Mouse (Mus musculus) midbrain, postnatal 0 days (tissue): ENCODE measurements around the gene Gm43638. TPM values are rescaled to one million over a fixed set of nuclear protein-coding genes. Genes with fewer than 3 reads are reported as not detected.

Source experiments
- ATAC-seq: fragments of 200-750 bp; cut with Nextera tagmentation; 2 replicates; pipeline ENCODE4 v1.8.0; 2017; ENCODE audit warnings: moderate number of reproducible peaks, mild to moderate bottlenecking, moderate TSS enrichment, moderate library complexity; ENCODE audit not compliant: low FRiP score
- DNase-seq: peaks from one replicate; pipeline ENCODE4 v3.0.0-alpha.2; 2015; ENCODE audit warnings: low spot score
- H3K27ac ChIP-seq: fragments of 300-500 bp; sonication (generic); 2 replicates; pipeline ENCODE4 v1.5.1; 2014; ENCODE audit warnings: low read depth, mild to moderate bottlenecking, low read length, mixed read lengths
- H3K27me3 ChIP-seq: fragments of 300-500 bp; sonication (generic); 2 replicates; pipeline ENCODE4 v1.6.1; 2014; ENCODE audit warnings: low read length, control low read depth, mixed read lengths; ENCODE audit not compliant: insufficient read depth
- H3K36me3 ChIP-seq: fragments of 300-500 bp; sonication (generic); 2 replicates; pipeline ENCODE4 v1.6.1; 2014; ENCODE audit warnings: low read length, control low read depth, mixed read lengths; ENCODE audit not compliant: insufficient read depth
- H3K4me1 ChIP-seq: fragments of 300-500 bp; sonication (generic); 2 replicates; pipeline ENCODE4 v1.6.1; 2014; ENCODE audit warnings: mild to moderate bottlenecking, control low read depth, antibody characterized with exemption, low read length, mixed read lengths; ENCODE audit not compliant: insufficient read depth
- H3K4me2 ChIP-seq: fragments of 300-500 bp; sonication (generic); 2 replicates; pipeline ENCODE4 v1.6.1; 2014; ENCODE audit warnings: low read depth, mild to moderate bottlenecking, low read length, mixed read lengths; ENCODE audit not compliant: poor library complexity, severe bottlenecking
- H3K4me3 ChIP-seq: fragments of 300-500 bp; sonication (generic); 2 replicates; pipeline ENCODE4 v1.5.1; 2014; ENCODE audit warnings: low read depth, mild to moderate bottlenecking, low read length, moderate library complexity
- H3K9ac ChIP-seq: fragments of 300-500 bp; sonication (generic); replicated peaks from 2 replicates; pipeline ENCODE4 v1.6.1; 2014; ENCODE audit warnings: mild to moderate bottlenecking, low read length, moderate library complexity, mixed read lengths; ENCODE audit not compliant: poor library complexity, severe bottlenecking
- H3K9me3 ChIP-seq: fragments of 300-500 bp; sonication (generic); 2 replicates; pipeline ENCODE4 v1.6.1; 2016; ENCODE audit warnings: low read length, control low read depth
- CTCF ChIP-seq: IDR thresholded peaks from 2 replicates; pipeline ENCODE4 v1.5.1; 2016; ENCODE audit warnings: antibody characterized with exemption, mild to moderate bottlenecking
- WGBS: fragments of 180-500 bp; shearing (Covaris S2); extraction: QIAGEN DNeasy Blood & Tissue Kit; methylation state at CpG from one replicate; pipeline ENCODE4 v1.1.7; 2014; 5-methylcytosine and 5-hydroxymethylcytosine counted together
- polyA plus RNA-seq: library from polyadenylated mRNA; unstranded; fragments of >200 nt; fragmentation: Nextera tagmentation; extraction: Ambion mirVana; gene quantifications from 2 replicates; pipeline ENCODE4 v1.2.1, GENCODE M21; 2015
- total RNA-seq: library from RNA; depleted of rRNA; stranded (reverse); fragments of >200 nt; gene quantifications from 2 replicates; pipeline ENCODE4 v1.2.3, GENCODE M21; 2014

The Gm43638 gene
- total and polyA plus RNA-seq, 2 experiments from 2014 or later = not detected

DNA sequence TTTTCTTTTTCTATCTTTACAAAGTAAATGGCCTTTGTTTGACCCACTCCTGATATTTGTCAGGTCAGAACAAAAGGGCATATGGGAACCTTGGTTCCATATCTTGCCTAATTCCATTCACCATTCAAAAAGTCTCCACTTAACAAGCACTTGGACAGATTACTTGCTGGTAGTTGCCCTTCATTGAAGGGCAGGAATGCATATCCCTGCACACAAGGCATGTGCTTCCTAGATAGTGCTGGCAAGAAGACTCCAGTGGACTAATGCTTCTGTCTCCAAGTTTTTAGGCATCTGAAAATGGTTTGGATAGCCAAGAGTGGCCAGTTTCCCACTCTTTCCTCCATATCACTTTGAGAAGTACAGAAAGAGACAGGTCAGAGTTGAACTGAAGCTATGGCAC is 12.7 kb upstream of the Gm43638 start:
- Histone ChIP-seq H3K27ac (no peak overlapping the region), H3K27me3 (no peaks in the 10 kb centered on the region), H3K9me3 (no peaks in the 10 kb centered on the region), H3K4me1 (no peaks in the 10 kb centered on the region), H3K9ac (no peak overlapping the region), H3K4me3 (no peak overlapping the region), H3K36me3 (no peaks in the 10 kb centered on the region), H3K4me2 (no peak overlapping the region)
- DNase-seq (no peak), ATAC-seq (no peak)
- TF ChIP-seq CTCF = no peak

DNA sequence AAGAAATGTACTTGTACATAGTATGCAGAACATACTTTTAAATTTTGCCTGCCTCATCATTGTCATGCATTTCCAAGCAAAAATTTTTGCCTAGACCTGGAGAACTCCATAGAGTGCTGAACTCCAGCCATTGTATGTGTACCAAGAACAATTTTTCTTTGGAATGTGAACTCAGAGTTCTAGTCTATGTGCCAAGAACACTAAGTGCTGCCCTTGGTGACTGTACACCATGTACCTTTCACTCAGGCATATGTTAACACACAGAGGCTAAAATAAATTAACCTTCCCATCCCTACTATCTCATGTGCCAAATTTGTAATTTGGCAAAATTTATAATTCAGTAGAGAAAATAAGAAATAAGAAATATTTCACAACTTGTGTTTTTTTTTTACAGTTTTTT is 12.3 kb upstream of the Gm43638 start:
- H3K27me3 ChIP-seq = no peaks in the 10 kb centered on the region
- no peak for ATAC-seq
- H3K9me3 ChIP-seq = no peaks in the 10 kb centered on the region
- no peak overlapping the region for H3K27ac ChIP-seq
- no peak overlapping the region for H3K4me2 ChIP-seq
- H3K9ac ChIP-seq = no peak overlapping the region
- no peaks in the 10 kb centered on the region for H3K36me3 ChIP-seq
- no peaks in the 10 kb centered on the region for H3K4me1 ChIP-seq
- no peak for TF ChIP-seq CTCF
- DNase-seq = no peak
- no peak overlapping the region for H3K4me3 ChIP-seq

DNA sequence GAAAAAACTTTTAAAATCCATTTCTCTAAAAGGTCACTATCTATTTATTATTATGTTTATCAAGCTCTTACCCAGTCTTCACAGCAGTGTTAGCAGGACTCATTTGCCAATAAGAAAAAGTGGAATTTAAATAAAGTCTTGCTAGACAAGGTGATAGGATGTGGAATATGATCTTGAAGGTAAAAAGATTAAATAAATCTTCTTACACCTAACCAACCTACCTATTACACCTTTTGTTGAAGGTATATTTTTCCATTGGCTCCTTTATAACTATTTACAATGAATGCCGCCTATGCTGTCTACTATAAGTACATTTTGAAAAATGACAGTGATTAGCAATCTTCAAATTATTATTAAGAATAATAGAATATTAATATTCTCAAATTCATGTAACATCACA is 4.2 kb upstream of the Gm43638 start, which contains the start of gene Ugt2a1:
Ugt2a1 (minus strand) TSS at position 101 of the 400 bp plus-strand sequence.
- ATAC-seq = no peak
- H3K9me3 ChIP-seq = no peaks in the 10 kb centered on the region
- H3K36me3 ChIP-seq = no peaks in the 10 kb centered on the region
- H3K9ac ChIP-seq = no peak within 1 kb of the TSS
- no peak within 1 kb of the TSS for H3K27ac ChIP-seq
- no peak for TF ChIP-seq CTCF
- H3K4me3 ChIP-seq = no peak within 1 kb of the TSS
- 91% methylated on average over 1 of the region's 1 CpGs for WGBS
- H3K27me3 ChIP-seq = no peaks in the 10 kb centered on the region
- no peaks in the 10 kb centered on the region for H3K4me1 ChIP-seq
- H3K4me2 ChIP-seq = no peak within 1 kb of the TSS
- no peak for DNase-seq

DNA sequence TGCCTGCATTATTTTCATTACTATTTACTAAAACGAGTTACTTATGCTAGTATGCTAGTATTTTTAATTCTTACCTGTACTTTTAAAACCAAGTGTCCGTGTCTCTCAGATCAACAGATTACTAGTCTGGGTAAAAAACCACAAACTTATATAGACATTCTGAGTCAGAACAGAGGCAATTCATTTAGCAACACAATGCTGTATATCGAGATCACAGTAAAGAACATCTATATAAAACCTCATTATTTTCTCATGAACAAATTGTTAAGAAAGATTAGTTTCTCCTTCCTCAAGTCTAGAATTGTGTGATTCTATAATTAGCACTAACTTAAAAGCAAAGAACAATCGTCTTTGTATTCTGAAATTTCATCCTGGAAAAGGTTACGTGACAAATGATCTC is 4.4 kb downstream of the Gm43638 start, which contains the start of gene Ugt2a2:
Ugt2a2 (minus strand) TSS at position 101 of the 400 bp plus-strand sequence.
- ATAC-seq = no peak
- no peak for DNase-seq
- 82% methylated on average over 5 of the region's 5 CpGs for WGBS
- Histone ChIP-seq H3K9ac (no peak within 1 kb of the TSS), H3K4me1 (no peaks in the 10 kb centered on the region), H3K9me3 (no peaks in the 10 kb centered on the region), H3K4me3 (no peak within 1 kb of the TSS), H3K36me3 (no peaks in the 10 kb centered on the region), H3K27ac (no peak within 1 kb of the TSS), H3K4me2 (no peak within 1 kb of the TSS), H3K27me3 (no peaks in the 10 kb centered on the region)
- no peak for TF ChIP-seq CTCF

DNA sequence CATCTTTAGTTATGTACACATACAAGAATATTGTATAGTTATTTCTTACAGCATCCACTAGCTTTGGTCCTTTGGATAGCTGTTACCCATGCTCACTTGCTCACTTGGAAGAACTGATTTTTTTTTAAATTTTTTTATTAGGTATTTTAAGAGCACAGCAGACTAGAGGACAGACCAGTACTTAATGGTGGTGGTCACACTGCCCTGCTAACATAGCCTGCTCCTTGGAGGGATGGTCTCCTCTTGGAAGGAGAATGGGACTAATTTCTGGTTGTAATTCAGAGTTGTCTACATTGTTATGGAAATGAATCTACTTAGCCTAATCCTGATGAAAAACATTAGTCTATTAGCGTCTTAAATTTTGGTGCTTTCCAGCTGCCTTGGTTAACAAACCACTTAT is 27.8 kb downstream of the Gm43638 start:
- TF ChIP-seq CTCF = no peak
- DNase-seq (no peak), ATAC-seq (no peak)
- 13% methylated on average over 1 of the region's 1 CpGs for WGBS
- H3K4me3 ChIP-seq = no peak overlapping the region
- no peaks in the 10 kb centered on the region for H3K4me1 ChIP-seq
- no peak overlapping the region for H3K9ac ChIP-seq
- no peaks in the 10 kb centered on the region for H3K36me3 ChIP-seq
- H3K27me3 ChIP-seq = no peaks in the 10 kb centered on the region
- H3K9me3 ChIP-seq = no peaks in the 10 kb centered on the region
- no peak overlapping the region for H3K4me2 ChIP-seq
- no peak overlapping the region for H3K27ac ChIP-seq

DNA sequence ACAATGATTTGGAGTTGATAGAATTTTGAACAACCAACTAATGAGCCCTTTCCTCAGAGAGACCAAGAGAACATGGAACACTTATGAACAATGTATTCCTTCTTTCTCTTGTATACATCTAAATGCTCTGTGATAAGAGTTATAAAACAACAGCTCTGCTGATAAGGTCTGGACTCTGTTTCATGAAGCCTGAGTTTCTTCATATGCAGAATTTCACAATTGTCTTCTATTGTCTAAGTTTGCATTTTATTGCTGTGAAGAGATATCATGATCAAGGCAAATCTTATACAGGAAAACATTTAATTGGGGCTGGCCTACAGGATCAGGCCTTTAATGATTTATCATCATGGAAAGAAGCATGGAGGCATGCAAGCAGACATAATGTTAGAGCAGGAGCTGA is 28.9 kb downstream of the Gm43638 start:
- H3K27me3 ChIP-seq = no peaks in the 10 kb centered on the region
- H3K4me2 ChIP-seq = no peak overlapping the region
- H3K9me3 ChIP-seq = no peaks in the 10 kb centered on the region
- no peak overlapping the region for H3K27ac ChIP-seq
- H3K4me3 ChIP-seq = no peak overlapping the region
- ATAC-seq (no peak), DNase-seq (no peak)
- no peaks in the 10 kb centered on the region for H3K36me3 ChIP-seq
- no peak for TF ChIP-seq CTCF
- H3K9ac ChIP-seq = no peak overlapping the region
- H3K4me1 ChIP-seq = no peaks in the 10 kb centered on the region
